Mouse (Mus musculus): ENCODE results near the gene Kdelr2.

The Kdelr2 gene

DNA sequence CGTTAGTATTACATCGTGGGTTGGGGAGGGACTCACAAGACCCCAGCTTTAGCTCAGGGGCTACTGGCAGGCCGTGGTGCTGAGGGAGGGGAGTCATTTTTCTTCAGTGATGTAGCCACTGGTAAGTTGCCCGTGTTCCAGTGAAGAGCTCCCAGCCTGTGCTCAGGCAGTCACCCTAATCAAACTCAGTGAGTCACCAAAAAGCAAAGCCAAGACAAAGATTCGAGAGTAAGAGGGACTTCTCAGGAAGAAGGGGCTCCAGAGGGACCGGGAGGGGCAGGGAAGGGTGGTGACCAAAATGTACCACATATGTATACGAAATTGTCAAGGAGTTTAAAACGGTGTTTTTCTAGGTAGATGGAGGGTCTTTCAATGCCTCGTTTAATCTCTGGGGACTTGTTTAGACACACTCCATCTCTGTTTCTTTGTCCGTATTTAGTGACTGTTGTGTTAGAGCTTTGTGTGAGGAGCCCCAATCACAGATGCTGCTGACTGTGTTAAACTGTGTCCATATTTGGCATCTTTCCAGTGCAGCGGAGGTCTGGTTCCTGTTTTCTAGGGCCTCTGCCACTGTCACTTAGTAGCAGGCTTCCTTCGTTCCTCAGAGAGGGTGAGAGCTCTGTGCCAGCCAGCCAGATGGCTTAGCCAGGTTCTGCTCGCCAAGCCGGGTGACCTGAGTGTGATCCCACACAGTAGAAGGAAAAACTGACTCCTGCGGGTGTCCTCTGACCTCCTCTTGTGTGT is 67.0 kb downstream of the Kdelr2 start:
- peak; percentile 80 for ATAC-seq (ENCODE audit: insufficient number of reproducible peaks, low FRiP score, low TSS enrichment)

DNA sequence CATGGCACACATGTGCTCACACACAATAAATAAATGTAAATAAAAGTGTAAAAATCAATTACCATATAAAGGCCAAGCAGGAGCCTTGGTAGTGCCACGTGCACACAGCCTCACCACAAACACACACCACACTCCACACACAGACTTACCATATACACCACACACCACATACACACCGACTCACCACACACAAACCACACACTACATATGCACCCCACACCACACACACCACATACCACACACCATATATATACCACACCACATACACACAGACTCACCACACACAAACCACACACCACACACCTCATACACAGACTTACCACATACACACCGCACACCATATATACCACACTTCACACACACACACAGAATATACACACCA is 67.5 kb downstream of the Kdelr2 start:
- ATAC-seq (ENCODE audit: insufficient number of reproducible peaks, low FRiP score, low TSS enrichment) = peak; percentile 33; the same call in 1 of the 2 replicates
